Mouse (Mus musculus): ENCODE data around the gene 2510039O18Rik.
A peak's percentile ranks its signal among the peaks of the same experiment; 100 is the strongest.

The 2510039O18Rik gene

DNA sequence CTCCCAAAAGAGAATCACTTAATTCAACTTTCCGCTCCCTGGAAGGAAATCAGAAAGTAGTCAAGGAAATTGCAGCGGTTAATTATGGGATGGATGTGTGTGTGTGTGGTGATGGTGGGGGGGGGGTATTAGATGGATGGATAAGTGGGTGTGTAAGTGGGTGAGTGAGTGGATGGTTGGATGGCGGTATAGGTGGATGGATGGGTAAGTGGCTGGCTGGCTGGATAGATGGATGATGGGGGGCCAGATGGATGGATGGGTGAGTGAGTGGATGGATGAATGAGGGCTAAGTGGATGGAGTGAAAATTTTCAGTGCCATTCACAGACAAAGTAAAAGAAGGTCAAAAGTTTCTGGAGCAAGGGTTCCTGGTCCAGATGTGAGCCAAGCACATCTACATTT is 3.7 kb upstream of the 2510039O18Rik start:
- DNase-seq: no peak

DNA sequence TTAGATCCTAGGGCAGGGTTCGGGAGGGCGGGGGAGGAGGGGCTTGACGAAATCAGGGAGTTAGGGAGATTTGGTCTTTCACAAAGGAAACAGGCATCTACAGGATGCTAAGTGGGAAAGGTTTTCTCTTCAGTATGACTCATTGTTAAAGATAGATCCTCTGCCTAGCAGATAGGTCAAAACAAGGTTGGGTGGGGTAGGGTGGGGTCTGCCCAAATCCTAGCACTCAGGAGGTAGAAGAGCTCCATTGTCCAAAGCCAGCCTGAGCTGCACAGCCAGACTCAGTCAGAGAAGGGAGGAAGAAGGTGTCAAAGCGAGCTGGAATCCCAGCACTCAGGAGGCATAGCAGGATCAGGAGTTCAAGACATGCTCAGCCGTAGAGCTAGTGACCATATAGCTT is 3.2 kb upstream of the 2510039O18Rik start:
- DNase-seq: no peak

GRCm38 (mm10) chr4:147938148-147939096 is 2.3 kb upstream of the 2510039O18Rik start:
- DNase-seq: peak; percentile 53

DNA sequence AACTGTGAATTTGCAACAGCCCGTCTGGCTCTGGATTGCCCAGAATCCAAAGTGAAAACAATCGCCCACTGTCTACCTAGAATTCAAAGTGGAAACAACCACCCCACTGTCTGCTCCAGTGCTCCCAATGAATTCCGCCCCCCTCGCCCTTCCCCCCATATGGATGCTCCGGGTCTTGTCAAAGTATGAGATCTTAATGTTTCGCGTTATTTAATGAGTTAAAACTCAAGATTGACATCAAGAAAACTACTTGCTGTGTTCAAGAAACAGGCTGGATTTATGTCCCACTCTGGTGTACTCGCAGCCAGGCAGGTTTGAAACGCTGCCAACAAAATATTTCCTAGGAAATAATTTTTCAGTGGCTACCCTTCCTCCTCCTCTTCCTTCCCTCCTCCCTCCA is 584 bp upstream of the 2510039O18Rik start:
- DNase-seq: no peak

DNA sequence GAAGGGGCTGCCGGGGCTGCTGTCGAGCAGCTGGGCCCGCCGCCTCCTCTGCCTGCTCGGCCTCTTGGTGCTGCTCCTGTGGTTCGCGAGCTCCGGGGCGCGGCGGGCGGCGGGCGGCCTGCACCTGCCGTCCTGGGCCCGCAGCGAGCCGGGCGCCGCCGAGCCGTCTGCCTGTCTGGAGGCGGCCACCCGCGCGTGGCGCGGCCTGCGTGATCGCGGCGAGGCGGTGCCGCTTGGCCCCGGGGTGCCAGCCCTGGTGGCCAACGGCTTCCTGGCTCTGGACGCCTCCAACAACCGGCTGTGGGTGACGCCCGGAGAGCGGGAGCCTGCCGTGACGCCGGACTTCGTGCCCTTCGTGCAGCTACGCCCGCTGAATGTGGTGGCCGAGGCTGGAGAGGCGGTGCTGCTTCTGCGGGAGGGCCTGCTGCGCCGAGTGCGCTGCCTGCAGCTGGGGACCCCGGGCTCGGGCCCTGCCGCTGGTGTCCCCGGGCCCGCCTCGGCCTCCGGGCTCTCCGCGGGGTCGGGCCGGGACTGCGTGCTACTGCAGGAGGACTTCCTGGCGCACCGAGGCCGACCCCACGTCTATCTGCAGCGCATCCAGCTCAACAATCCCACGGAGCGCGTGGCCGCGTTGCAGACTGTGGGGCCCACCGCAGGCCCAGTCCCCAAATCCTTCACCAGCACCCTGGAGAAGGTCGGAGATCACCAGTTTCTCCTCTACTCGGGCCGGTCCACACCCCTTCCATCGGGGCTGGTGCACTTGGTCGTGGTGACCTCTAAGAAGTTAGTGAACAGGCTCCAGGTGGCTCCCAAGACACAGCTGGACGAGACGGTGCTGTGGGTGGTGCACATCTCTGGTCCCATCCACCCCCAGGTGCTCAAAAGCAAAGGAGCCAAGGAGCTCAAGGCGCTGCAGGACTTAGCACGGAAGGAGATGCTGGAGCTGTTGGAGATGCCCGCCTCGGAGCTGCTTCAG is 638 bp downstream of the 2510039O18Rik start:
- DNase-seq: no peak

DNA sequence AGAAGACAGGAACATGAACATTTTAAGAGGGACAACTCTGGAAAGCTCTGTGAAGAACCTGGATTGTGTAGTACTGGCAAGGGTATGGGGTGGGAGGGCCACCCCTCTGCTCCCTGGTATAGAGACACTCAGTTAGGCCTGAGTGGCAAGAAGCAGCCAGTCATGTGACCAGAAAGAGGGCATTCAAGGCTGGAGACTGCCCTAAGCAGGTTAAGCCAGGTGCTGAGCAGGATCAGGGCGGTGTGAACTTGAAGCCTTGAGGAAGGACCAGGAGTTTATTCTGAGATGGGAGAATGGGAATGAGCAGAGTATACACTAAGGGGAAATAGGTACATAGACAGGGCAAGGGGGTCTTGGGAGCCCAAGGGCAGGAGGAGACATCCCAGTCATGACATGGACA is 2.3 kb downstream of the 2510039O18Rik start:
- DNase-seq: no peak

DNA sequence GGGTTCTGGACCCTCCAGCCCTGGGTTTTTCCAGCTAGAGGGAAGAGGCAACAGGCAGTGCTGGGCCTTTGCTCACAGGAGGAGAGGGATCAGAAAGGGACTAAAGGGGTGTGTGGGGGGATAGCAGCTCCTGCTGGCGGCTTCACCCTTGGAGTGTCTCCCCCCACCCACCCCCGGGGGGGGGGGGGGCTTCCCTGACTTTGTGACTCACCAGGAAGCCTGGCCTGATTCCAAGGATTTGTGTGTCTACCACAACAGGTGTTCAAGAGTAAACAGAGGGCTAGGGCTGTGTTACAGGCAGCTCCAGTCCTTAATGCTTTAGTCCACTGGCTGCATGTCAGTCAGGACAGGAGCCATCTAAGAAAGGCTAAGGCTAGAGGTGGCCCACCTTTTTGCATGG is 6.8 kb downstream of the 2510039O18Rik start:
- DNase-seq: no peak

DNA sequence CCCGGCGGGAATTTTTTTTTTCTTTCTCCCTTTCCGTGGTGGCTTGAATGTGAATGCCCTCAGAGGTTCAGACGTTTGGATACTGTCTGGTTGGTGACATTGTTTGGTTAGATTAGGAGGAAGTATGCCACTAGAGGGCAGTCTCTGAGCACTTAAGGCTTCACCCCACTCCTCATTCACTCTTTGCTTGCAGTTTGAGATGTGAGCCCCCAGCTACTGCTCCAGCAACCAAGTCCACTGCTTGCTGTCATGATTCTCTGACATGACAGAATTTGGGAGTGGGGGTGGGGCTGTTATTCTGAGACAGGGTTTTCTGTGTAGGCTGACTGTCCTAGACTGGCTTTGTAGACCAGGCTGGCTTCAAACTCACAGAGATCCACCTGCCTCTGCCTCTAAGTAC is 12.9 kb downstream of the 2510039O18Rik start:
- peak; percentile 71 for DNase-seq

- no peak for DNase-seq
Observed at GRCm38 (mm10) chr4:147957141-147957540, 16.4 kb downstream of the 2510039O18Rik start.

DNA sequence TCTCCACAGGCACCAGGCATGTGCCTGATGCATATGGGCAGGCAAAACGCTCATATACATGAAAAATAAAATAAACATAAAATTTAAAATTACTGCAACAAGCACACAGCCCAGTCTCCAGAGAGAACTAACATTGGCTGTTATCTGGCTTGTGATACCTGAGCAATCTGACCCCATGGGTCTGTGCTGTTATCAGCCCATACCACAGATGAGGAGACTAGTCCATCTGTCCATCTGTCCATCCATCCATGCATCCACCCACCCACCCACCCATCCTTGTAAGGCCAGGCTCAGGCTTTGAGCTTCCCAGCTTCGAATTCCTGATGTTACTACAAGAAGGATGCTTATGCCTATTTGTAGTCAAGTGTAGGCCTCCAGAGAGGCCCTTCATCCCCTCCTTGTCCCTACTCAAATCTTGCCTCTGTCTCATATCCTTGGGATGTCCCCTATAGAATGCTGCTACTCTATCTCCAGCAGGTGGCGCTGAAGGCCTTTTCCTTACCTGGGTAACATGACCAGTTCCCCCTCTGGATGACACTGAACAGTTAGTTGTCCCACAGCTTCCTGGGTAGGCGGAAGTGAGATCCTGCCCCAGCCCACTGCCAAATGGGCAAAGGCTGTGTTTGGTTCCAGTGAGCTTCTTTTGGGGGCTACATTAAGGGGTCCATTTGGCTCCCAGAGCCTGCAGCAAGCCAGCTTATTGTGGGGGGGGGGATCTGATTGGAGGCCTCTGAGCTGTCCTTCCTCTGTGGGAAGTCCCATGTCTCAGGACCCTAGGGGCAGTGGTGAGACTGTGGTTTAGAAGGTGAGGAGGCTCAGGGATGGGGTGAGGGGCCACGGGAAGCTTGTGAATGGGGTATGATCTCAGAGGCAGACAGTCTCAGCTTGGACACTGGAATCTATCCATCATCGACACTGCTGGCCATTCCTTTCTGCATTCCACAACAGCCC is 19.5 kb downstream of the 2510039O18Rik start:
- peak; percentile 84 for DNase-seq

GRCm38 (mm10) chr4:147962781-147963180 is 22.1 kb downstream of the 2510039O18Rik start:
- no peak for DNase-seq

- no peak for DNase-seq
Observed at GRCm38 (mm10) chr4:147963623-147964022, 22.9 kb downstream of the 2510039O18Rik start.

- no peak for DNase-seq
Observed at GRCm38 (mm10) chr4:147965712-147966111, 25.0 kb downstream of the 2510039O18Rik start.

DNA sequence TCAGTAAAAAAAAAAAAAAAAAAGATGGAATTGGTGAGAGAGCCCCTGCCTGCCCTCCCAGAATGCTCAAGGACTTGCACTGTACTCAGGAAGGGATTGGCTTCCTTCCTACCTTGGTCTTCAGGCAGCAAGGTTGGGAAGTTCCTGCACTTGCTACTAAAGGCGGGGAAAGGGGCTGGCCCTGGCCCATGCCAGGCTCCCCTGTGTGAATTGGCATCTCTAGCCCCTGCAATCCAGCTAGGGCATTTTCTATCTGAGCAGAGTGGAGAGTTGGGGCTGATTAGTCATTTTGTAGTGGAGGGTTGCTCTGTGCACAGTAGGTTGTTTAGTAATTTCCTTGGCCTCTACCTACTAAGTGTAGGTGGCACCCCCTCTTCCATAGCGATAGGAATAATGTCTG is 28.1 kb downstream of the 2510039O18Rik start:
- DNase-seq: no peak

DNA sequence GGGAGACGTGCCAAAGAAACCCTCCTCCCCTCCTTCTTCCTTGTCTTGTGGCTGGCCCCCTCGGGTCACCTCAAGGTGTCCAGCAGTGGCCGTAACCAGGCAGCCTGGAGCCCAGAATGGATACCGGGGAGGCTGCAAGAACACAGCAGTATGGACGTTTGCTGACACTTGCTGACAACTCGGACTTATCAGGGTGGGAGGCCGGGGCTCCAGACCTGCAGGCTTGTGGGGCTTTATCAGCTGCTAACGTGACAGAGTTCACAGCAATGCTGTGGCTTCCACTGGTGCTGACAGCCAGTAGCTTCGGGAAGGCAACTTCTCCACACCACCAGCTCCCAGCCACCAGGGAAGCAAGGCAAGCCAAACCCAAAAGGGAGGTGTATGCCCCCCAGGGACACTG is 28.6 kb downstream of the 2510039O18Rik start:
- no peak for DNase-seq

GRCm38 (mm10) chr4:147976237-147976636 is 35.5 kb downstream of the 2510039O18Rik start:
- no peak for DNase-seq

- DNase-seq: no peak
Observed at GRCm38 (mm10) chr4:147977726-147978125, 37.0 kb downstream of the 2510039O18Rik start.

GRCm38 (mm10) chr4:147978391-147978790 is 37.7 kb downstream of the 2510039O18Rik start:
- no peak for DNase-seq

DNA sequence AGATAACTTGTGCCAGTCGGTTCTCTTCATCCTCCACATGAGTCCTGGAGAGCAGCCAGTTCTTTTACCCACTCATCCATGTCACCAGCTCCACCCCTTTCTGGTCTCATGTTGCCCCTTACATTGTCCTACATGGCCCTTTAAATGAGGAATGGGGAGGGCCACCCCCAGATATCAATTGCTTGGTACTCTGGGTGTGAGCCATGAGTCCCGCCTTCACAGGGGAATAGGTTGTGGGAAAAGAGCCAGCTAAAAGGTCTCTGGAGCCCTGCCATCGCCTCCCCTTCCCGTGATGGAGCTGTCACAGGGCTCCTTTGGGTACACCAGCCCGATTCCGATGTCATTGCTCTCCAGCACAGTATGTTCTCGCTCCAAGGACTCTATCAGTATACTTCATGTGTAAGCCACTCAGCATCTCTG is 38.8 kb downstream of the 2510039O18Rik start:
- DNase-seq: no peak

DNA sequence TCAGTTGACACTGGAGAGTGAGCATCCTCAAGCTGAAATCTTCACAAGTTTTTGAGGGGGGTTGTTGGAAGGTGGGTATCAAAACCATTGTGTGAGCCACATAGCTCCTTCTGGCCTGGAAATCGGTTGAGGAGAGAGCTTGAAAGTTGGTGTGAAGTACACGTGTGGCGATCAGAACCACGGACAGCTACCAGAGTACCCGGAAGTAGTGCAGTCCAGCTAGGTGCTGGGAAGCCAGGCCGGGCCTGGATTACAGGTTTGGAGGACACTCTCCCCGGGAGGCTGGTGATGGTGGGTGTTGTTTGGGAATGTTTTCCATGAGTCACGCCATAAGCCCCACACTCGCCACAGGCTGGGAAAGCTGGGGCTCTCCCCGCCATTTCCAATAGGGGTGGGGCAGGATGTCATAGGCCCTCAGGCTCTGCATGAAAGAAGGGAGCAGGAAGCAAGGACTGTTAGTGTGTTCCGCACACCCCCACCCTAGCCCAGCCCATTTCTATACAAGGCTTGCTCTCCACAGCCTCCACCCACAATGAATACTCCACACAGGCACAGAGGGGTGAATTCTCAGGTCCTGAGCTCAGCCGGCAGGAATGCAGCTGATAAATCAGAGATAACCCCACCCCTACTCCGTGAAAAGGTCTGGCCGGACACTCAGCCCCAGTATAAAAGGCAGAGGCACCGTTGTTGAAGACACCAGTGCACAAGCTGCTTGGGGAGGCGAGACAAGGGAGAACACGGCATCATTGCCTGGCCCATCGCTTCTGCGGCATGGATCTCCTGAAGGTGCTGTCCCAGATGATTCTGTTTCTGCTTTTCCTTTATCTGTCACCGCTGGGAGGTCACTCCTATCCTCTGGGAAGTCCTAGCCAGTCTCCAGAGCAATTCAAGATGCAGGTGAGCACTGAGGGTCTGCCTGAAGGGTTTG is 44.8 kb downstream of the 2510039O18Rik start, which contains the start of gene Nppb:
Gene Nppb (plus strand): TSS at position 584 of the 928 bp plus-strand sequence.
- peak; percentile 39 for DNase-seq

- peak; percentile 3 for DNase-seq
Observed at GRCm38 (mm10) chr4:147993571-147994095, 52.9 kb downstream of the 2510039O18Rik start.

All from lung, postnatal 36 days (tissue).